Mouse (Mus musculus): ENCODE data around the gene Foxn3. TPM values are rescaled to one million over a fixed set of nuclear protein-coding genes. Genes with fewer than 3 reads are reported as not detected.

Gene Foxn3
- polyA plus RNA-seq, 1 experiment, result 5.8 TPM

DNA sequence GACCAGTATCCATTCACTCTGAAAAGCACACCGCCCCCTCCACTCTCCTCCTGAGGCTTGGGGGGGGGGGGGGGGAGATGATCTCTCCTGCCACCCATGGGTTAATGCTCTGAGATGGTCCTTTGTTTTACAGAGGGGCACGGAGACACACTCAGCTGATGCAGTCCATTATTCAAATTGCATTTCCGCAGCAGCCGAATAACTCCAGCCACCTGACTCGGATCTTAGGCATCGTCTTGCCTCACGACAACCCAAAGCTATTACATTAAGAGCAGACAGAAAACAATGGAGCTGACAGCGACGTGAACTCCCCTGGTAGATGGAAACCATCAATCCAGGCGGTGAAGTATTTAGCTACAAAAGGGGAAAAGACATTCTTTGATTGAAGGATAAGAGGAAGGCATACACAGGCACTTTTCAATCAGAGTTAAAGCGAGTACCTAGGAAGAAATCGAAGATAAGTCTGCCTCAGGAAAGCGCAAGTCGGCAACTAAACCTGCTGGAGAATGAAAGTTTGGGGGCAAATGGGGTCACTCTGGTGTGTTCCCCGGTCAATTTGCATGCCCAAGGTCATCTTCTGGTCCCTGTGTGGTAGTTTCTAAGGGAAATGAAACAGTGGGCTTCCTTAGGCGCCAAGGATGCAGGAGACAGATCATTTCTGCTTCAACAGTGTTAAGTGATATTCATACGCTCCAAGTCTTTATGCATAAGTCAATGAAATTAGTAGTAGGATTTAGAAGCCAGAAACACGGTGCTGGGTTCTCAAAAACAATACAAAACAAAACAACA, 65.0 kb downstream of the Foxn3 start:
- TF ChIP-seq E2F4 (IDR thresholded peaks at IDR 0.05; ENCODE audit: insufficient read depth) (no peak), MAX (IDR thresholded peaks at IDR 0.05; ENCODE audit: low read depth) (no peak), CEBPB (IDR thresholded peaks at IDR 0.05; ENCODE audit: insufficient read depth, poor library complexity, severe bottlenecking) (no peak), MYOG (IDR thresholded peaks at IDR 0.05; ENCODE audit: control insufficient read depth in 1 of 3, insufficient read depth in 1 of 3, insufficient read length in 2 of 3, low read depth in 2 of 3) (no peak), POLR2AphosphoS2 (IDR thresholded peaks at IDR 0.05; ENCODE audit: insufficient read length, low read depth) (no peak), TCF12 (IDR thresholded peaks at IDR 0.05; ENCODE audit: insufficient read depth, poor library complexity, severe bottlenecking) (no peak), MYOD1 (IDR thresholded peaks at IDR 0.05; ENCODE audit: control insufficient read depth in 1 of 3, insufficient read length in 2 of 3, low read depth in 2 of 3) (no peak), REST (IDR thresholded peaks at IDR 0.05; ENCODE audit: insufficient read depth, insufficient read length) (no peak), TCF3 (IDR thresholded peaks at IDR 0.05; ENCODE audit: insufficient read length, low read depth) (no peak), POLR2A (IDR thresholded peaks at IDR 0.05; ENCODE audit: insufficient read length, low read depth) (no peak), USF1 (IDR thresholded peaks at IDR 0.05; ENCODE audit: low read depth) (no peak), SRF (IDR thresholded peaks at IDR 0.05; ENCODE audit: control insufficient read depth, insufficient read length, low read depth) (no peak)
- Histone ChIP-seq H3K27me3 (ENCODE audit: control insufficient read depth, insufficient read depth, insufficient read length) (no peaks in the 10 kb centered on the region), H3ac (ENCODE audit: control insufficient read depth, insufficient read length) (no peak overlapping the region), H3K79me2 (ENCODE audit: control insufficient read depth, insufficient read depth) (no peaks in the 10 kb centered on the region), H3K4me3 (no peak overlapping the region), H3K4me2 (ENCODE audit: low read depth) (no peak overlapping the region), H3K36me3 (ENCODE audit: control insufficient read depth, insufficient read depth) (no peaks in the 10 kb centered on the region)

DNA sequence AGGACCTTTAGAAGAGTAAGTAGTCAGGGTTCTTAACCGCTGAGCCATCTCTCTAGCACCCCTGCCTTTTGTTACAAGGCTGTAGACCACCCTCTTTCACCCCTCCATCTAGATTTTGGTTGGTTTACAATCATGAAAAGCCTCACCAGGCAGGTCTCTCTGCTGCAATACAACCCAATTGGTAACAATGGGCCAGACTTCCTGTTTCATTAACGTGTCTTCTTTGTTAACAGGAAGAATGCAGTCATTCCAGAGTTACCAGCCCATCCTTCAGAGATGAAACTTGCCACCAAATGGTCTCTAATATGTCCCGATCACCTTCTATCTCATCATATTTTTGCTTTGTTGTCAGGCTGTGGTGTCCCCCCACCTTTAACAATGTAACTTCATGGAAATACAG, 66.4 kb downstream of the Foxn3 start:
- no peaks in the 10 kb centered on the region for H3K79me2 ChIP-seq (ENCODE audit: control insufficient read depth, insufficient read depth)
- H3K27me3 ChIP-seq (ENCODE audit: control insufficient read depth, insufficient read depth, insufficient read length), result no peaks in the 10 kb centered on the region
- no peak for TF ChIP-seq SRF (IDR thresholded peaks at IDR 0.05; ENCODE audit: control insufficient read depth, insufficient read length, low read depth)
- TF ChIP-seq TCF3 (IDR thresholded peaks at IDR 0.05; ENCODE audit: insufficient read length, low read depth), result no peak
- no peak for TF ChIP-seq POLR2A (IDR thresholded peaks at IDR 0.05; ENCODE audit: insufficient read length, low read depth)
- TF ChIP-seq MYOG (IDR thresholded peaks at IDR 0.05; ENCODE audit: control insufficient read depth in 1 of 3, insufficient read depth in 1 of 3, insufficient read length in 2 of 3, low read depth in 2 of 3), result no peak
- no peak for TF ChIP-seq MAX (IDR thresholded peaks at IDR 0.05; ENCODE audit: low read depth)
- no peak for TF ChIP-seq USF1 (IDR thresholded peaks at IDR 0.05; ENCODE audit: low read depth)
- TF ChIP-seq POLR2AphosphoS2 (IDR thresholded peaks at IDR 0.05; ENCODE audit: insufficient read length, low read depth), result no peak
- no peak overlapping the region for H3ac ChIP-seq (ENCODE audit: control insufficient read depth, insufficient read length)
- no peak overlapping the region for H3K4me3 ChIP-seq
- no peak overlapping the region for H3K4me2 ChIP-seq (ENCODE audit: low read depth)
- H3K36me3 ChIP-seq (ENCODE audit: control insufficient read depth, insufficient read depth), result no peaks in the 10 kb centered on the region

DNA sequence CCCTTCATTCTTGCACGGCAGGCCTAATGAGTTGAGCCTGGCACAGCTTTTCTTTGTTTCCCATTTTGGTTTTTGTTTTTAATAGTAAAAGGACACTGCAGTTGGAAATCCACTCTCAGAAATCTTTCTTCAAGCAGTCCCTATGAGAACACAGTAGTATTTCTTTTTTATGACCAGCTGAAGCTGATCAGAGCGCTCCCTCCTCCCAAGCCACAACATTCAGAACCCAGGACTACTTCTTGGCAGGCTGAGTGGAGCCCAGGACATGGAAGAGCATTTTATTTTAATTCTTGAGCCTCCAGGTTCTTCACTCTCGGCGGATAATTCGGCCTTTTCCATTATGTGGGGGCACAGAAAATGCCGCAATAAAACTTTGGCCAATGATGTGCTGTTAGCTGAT, 73.2 kb downstream of the Foxn3 start:
- H3K36me3 ChIP-seq (ENCODE audit: control insufficient read depth, insufficient read depth), result no peaks in the 10 kb centered on the region
- no peak overlapping the region for H3K4me2 ChIP-seq (ENCODE audit: low read depth)

DNA sequence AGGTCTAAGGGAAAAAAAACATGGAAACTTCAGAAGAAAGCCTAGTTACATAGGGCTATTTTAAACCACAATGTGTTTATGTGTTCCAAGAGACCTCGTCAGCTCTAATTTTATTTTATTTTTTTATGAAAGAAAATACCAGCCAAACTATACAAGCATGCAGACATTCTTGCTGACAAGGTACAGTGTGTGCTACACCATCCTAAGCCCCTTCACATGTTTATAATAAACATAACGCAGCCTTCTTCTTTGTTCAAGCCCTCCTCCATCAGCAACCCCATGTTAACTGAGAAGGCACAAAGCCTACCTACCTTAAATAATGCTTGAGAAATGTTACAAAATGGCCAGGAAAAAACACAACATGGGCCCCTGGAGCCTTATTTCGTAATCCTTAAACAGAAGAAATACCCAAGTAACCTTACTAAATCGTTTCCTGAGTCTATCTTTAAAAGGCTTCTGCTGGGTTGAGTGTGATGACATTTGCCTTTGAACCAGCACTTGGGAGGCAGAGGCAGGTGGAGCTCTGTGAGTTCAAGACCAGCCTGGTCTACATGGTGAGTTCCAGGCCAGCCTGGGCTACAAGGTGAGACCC, 74.3 kb downstream of the Foxn3 start:
- no peaks in the 10 kb centered on the region for H3K36me3 ChIP-seq (ENCODE audit: control insufficient read depth, insufficient read depth)
- no peak overlapping the region for H3K4me3 ChIP-seq
- no peaks in the 10 kb centered on the region for H3K79me2 ChIP-seq (ENCODE audit: control insufficient read depth, insufficient read depth)
- no peak overlapping the region for H3K4me2 ChIP-seq (ENCODE audit: low read depth)
- no peak overlapping the region for H3ac ChIP-seq (ENCODE audit: control insufficient read depth, insufficient read length)
- TF ChIP-seq POLR2A (IDR thresholded peaks at IDR 0.05; ENCODE audit: insufficient read length, low read depth) (no peak), E2F4 (IDR thresholded peaks at IDR 0.05; ENCODE audit: insufficient read depth) (no peak)
- H3K27me3 ChIP-seq (ENCODE audit: control insufficient read depth, insufficient read depth, insufficient read length), result no peaks in the 10 kb centered on the region

More for the DNA sequence above, 73.2 kb downstream of the Foxn3 start:
- no peaks in the 10 kb centered on the region for H3K79me2 ChIP-seq (ENCODE audit: control insufficient read depth, insufficient read depth)
- H3K27me3 ChIP-seq (ENCODE audit: control insufficient read depth, insufficient read depth, insufficient read length), result no peaks in the 10 kb centered on the region
- H3K4me3 ChIP-seq, result no peak overlapping the region
- TF ChIP-seq SRF (IDR thresholded peaks at IDR 0.05; ENCODE audit: control insufficient read depth, insufficient read length, low read depth), result no peak
- no peak for TF ChIP-seq MYOD1 (IDR thresholded peaks at IDR 0.05; ENCODE audit: control insufficient read depth in 1 of 3, insufficient read length in 2 of 3, low read depth in 2 of 3)
- no peak for TF ChIP-seq REST (IDR thresholded peaks at IDR 0.05; ENCODE audit: insufficient read depth, insufficient read length)
- no peak for TF ChIP-seq E2F4 (IDR thresholded peaks at IDR 0.05; ENCODE audit: insufficient read depth)
- TF ChIP-seq MYOG (IDR thresholded peaks at IDR 0.05; ENCODE audit: control insufficient read depth in 1 of 3, insufficient read depth in 1 of 3, insufficient read length in 2 of 3, low read depth in 2 of 3), result no peak
- no peak for TF ChIP-seq TCF3 (IDR thresholded peaks at IDR 0.05; ENCODE audit: insufficient read length, low read depth)
- TF ChIP-seq CEBPB (IDR thresholded peaks at IDR 0.05; ENCODE audit: insufficient read depth, poor library complexity, severe bottlenecking), result no peak
- TF ChIP-seq TCF12 (IDR thresholded peaks at IDR 0.05; ENCODE audit: insufficient read depth, poor library complexity, severe bottlenecking), result no peak
- TF ChIP-seq POLR2A (IDR thresholded peaks at IDR 0.05; ENCODE audit: insufficient read length, low read depth), result no peak
- no peak overlapping the region for H3ac ChIP-seq (ENCODE audit: control insufficient read depth, insufficient read length)

DNA sequence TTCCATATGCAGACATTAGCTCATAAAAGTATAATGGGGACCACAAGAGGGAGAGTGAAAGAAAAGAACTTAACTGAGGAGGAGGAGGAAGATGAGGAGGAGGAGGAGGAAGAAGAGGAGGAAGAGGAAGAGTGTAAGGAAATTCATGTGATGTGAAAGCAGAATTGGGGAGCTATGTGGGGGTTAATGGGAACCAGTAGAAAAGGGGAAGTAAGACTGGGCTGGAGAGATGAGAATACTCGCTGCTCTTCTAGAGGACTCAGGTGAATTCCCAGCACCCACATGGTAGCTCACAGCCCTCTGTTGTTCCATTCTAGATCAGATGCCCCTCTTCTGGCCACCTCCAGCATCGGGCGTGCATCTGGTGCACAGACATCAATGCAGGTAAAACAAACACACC, 83.0 kb downstream of the Foxn3 start:
- no peak overlapping the region for H3K4me2 ChIP-seq (ENCODE audit: low read depth)
- TF ChIP-seq MAX (IDR thresholded peaks at IDR 0.05; ENCODE audit: low read depth) (no peak), REST (IDR thresholded peaks at IDR 0.05; ENCODE audit: insufficient read depth, insufficient read length) (no peak)

More for the DNA sequence above, 83.0 kb downstream of the Foxn3 start:
- Histone ChIP-seq H3K79me2 (ENCODE audit: control insufficient read depth, insufficient read depth) (no peaks in the 10 kb centered on the region), H3K27me3 (ENCODE audit: control insufficient read depth, insufficient read depth, insufficient read length) (no peaks in the 10 kb centered on the region), H3ac (ENCODE audit: control insufficient read depth, insufficient read length) (no peak overlapping the region), H3K36me3 (ENCODE audit: control insufficient read depth, insufficient read depth) (no peaks in the 10 kb centered on the region), H3K4me3 (no peak overlapping the region)

Data from myocyte (in vitro differentiated cells).